Mouse (Mus musculus) embryonic facial prominence, embryonic 13.5 days (tissue): ENCODE data around the gene Inca1. TPM values are rescaled to one million over a fixed set of nuclear protein-coding genes. Genes with fewer than 3 reads are reported as not detected.

ENCODE experiments used
- ATAC-seq: fragments of 200-750 bp; cut with Nextera tagmentation; 2 replicates; pipeline ENCODE4 v1.8.0; 2017; ENCODE audit warnings: low read depth; ENCODE audit not compliant: insufficient number of reproducible peaks, insufficient read depth, low FRiP score, low TSS enrichment
- H3K27ac ChIP-seq: fragments of 300-500 bp; sonication (generic); 2 replicates; pipeline ENCODE4 v1.5.1; 2015; ENCODE audit warnings: moderate library complexity, mild to moderate bottlenecking, inconsistent platforms
- H3K27me3 ChIP-seq: fragments of 300-500 bp; sonication (generic); 2 replicates; pipeline ENCODE4 v1.6.1; 2015; ENCODE audit warnings: mild to moderate bottlenecking, inconsistent platforms
- H3K36me3 ChIP-seq: fragments of 300-500 bp; sonication (generic); 2 replicates; pipeline ENCODE4 v1.6.1; 2015; ENCODE audit warnings: mild to moderate bottlenecking, inconsistent platforms
- H3K4me1 ChIP-seq: fragments of 300-500 bp; sonication (generic); 2 replicates; pipeline ENCODE4 v1.6.1; 2015; ENCODE audit warnings: inconsistent platforms
- H3K4me2 ChIP-seq: fragments of 300-500 bp; sonication (generic); 2 replicates; pipeline ENCODE4 v1.6.1; 2015; ENCODE audit warnings: moderate library complexity, mild to moderate bottlenecking, inconsistent platforms
- H3K4me3 ChIP-seq: fragments of 300-500 bp; sonication (generic); 2 replicates; pipeline ENCODE4 v1.5.1; 2015; ENCODE audit warnings: mild to moderate bottlenecking, inconsistent platforms
- H3K9ac ChIP-seq: fragments of 300-500 bp; sonication (generic); 2 replicates; pipeline ENCODE4 v1.6.1; 2015; ENCODE audit warnings: mild to moderate bottlenecking, inconsistent platforms
- H3K9me3 ChIP-seq: fragments of 300-500 bp; sonication (generic); 2 replicates; pipeline ENCODE4 v1.6.1; 2016; ENCODE audit warnings: inconsistent platforms
- WGBS: fragments of 180-500 bp; shearing (Covaris S2); methylation state at CpG from one replicate; pipeline ENCODE4 v1.1.7; 2015; ENCODE audit warnings: mixed read lengths; 5-methylcytosine and 5-hydroxymethylcytosine counted together
- polyA plus RNA-seq: library from polyadenylated mRNA; unstranded; fragments of >200 nt; fragmentation: Nextera tagmentation; extraction: Ambion mirVana; gene quantifications from 2 replicates; pipeline ENCODE4 v1.2.1, GENCODE M21; 2015

The Inca1 gene
- polyA plus RNA-seq, 1 experiment from 2014 or later = 1.1 TPM

DNA sequence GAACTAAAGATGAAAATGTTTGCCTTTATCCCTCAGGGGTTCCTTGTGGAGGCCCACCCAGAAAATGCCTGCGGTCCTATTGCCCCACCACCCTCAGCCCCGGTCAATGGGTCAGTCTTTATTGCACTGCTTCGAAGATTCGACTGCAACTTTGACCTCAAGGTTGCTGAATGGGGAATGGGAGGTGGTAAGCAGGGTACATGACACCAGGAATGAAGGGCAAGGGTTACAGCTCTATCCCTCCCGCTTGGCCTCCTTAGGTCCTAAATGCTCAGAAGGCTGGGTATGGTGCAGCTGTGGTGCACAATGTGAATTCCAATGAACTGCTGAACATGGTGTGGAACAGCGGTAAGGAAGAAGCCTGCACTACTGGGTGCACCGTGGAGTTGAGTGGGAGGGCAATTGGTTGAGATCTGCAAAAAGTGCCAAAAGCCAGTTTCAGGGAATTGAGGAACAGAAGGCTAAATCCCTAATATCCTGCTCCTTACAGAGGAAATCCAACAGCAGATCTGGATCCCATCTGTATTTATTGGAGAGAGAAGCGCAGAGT lies 50.7 kb downstream of the Inca1 start:
- Histone ChIP-seq H3K9ac (no peak overlapping the region), H3K4me3 (peak overlapping the region; percentile 88), H3K4me2 (peak overlapping the region; percentile 97), H3K4me1 (peaks cover 66% of the 10 kb centered on the region), H3K27me3 (no peaks in the 10 kb centered on the region), H3K9me3 (no peaks in the 10 kb centered on the region), H3K27ac (no peak overlapping the region), H3K36me3 (peaks cover 63% of the 10 kb centered on the region)
- ATAC-seq = no peak
- WGBS = 80% methylated on average over 8 of the region's 8 CpGs

- no peak for ATAC-seq
- H3K27ac ChIP-seq = no peak overlapping the region
- peak overlapping the region; percentile 97 for H3K4me2 ChIP-seq
- peaks cover 66% of the 10 kb centered on the region for H3K4me1 ChIP-seq
- peak overlapping the region; percentile 93 for H3K9ac ChIP-seq
- no peaks in the 10 kb centered on the region for H3K27me3 ChIP-seq
- H3K4me3 ChIP-seq = peak overlapping the region; percentile 88
- peaks cover 69% of the 10 kb centered on the region for H3K36me3 ChIP-seq
- no peaks in the 10 kb centered on the region for H3K9me3 ChIP-seq
- 81% methylated on average over 4 of the region's 4 CpGs for WGBS
These were observed 51.4 kb downstream of the Inca1 start for GRCm38 (mm10) chr11:70648512-70648911.

DNA sequence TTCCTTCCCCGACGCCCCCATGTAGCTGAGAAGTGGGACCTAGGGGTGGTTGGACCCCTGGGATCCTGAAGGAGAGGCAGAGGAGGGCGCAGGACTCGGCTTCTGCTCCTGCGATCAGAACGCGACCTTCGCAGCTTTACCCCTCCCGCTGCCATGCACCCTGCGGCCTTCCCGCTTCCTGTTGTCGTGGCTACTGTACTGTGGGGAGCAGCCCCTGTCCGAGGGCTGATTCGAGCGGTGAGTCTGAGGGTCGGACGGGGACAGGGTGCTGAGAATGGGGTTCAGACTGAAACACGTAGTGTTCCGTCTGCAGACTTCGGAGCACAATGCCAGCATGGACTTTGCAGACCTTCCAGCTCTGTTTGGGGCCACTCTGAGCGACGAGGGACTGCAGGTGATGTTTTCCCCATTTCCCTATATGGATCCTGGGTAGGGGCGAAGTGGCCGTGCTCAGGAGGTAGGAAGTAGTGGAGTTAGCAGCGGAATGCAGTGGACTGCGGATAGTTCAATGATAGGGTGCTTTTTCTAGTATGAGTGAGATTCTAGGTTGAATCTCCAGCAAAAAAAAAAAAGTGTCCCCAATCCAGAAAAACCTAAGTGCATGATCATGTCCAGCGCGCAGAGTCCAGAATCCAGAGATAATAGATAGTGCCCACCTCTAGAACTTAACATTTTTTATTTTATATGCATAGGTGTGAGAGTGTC lies 52.1 kb downstream of the Inca1 start:
- H3K9ac ChIP-seq = peak overlapping the region; percentile 93
- no peaks in the 10 kb centered on the region for H3K27me3 ChIP-seq
- peaks cover 63% of the 10 kb centered on the region for H3K4me1 ChIP-seq
- H3K9me3 ChIP-seq = no peaks in the 10 kb centered on the region
- no peak for ATAC-seq
- H3K4me2 ChIP-seq = peak overlapping the region; percentile 97
- WGBS = 4% methylated on average over 28 of the region's 28 CpGs
- peaks cover 72% of the 10 kb centered on the region for H3K36me3 ChIP-seq
- H3K27ac ChIP-seq = peak overlapping the region; percentile 95
- peak overlapping the region; percentile 88 for H3K4me3 ChIP-seq

- peak within 1 kb of the TSS; percentile 94 for H3K9ac ChIP-seq
- peak; percentile 78 for ATAC-seq
- peak within 1 kb of the TSS; percentile 88 for H3K4me3 ChIP-seq
- H3K4me2 ChIP-seq = peak within 1 kb of the TSS; percentile 97
- under 1% methylated on average over 63 of the region's 63 CpGs for WGBS
- H3K9me3 ChIP-seq = no peaks in the 10 kb centered on the region
- peaks cover 66% of the 10 kb centered on the region for H3K36me3 ChIP-seq
- peak within 1 kb of the TSS; percentile 95 for H3K27ac ChIP-seq
- peaks cover 54% of the 10 kb centered on the region for H3K4me1 ChIP-seq
- no peaks in the 10 kb centered on the region for H3K27me3 ChIP-seq
These were observed 53.0 kb downstream of the Inca1 start, which contains the start of the genes Rnf167 and Slc25a11 for GRCm38 (mm10) chr11:70646691-70647650. Rnf167 (plus strand) TSS chr11:70647235. Slc25a11 (minus strand) TSS chr11:70647479.

DNA sequence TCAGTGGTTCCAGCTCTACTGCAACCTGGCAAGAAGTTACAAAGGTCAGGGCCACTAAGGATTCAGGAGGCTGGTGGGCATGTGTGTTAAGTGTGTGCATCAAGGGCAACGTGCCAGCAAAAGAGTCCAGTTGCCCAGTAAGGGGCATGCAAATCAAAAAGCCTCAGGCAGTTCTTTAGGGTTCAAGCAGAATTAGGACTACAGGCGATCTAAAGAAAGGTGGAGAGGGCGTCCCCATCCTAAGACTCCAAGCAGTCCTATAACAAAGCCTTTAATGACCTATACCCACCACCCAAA lies 53.7 kb downstream of the Inca1 start:
- ATAC-seq = no peak; the same call in 1 of the 2 replicates
- peaks cover 59% of the 10 kb centered on the region for H3K36me3 ChIP-seq
- peak overlapping the region; percentile 92 for H3K4me2 ChIP-seq
- peaks cover 48% of the 10 kb centered on the region for H3K4me1 ChIP-seq
- H3K9me3 ChIP-seq = no peaks in the 10 kb centered on the region
- peak overlapping the region; percentile 88 for H3K4me3 ChIP-seq
- peak overlapping the region; percentile 94 for H3K9ac ChIP-seq
- WGBS = 11% methylated on average over 3 of the region's 3 CpGs
- H3K27ac ChIP-seq = peak overlapping the region; percentile 93
- no peaks in the 10 kb centered on the region for H3K27me3 ChIP-seq

- 91% methylated on average over 12 of the region's 12 CpGs for WGBS
- H3K4me1 ChIP-seq = peaks cover 42% of the 10 kb centered on the region
These were observed 54.3 kb downstream of the Inca1 start for GRCm38 (mm10) chr11:70645461-70646258.

GRCm38 (mm10) chr11:70644564-70645103 lies 55.3 kb downstream of the Inca1 start:
- H3K4me2 ChIP-seq = no peak overlapping the region
- H3K9me3 ChIP-seq = no peaks in the 10 kb centered on the region
- peaks cover 34% of the 10 kb centered on the region for H3K4me1 ChIP-seq
- H3K36me3 ChIP-seq = peaks cover 43% of the 10 kb centered on the region
- H3K4me3 ChIP-seq = no peak overlapping the region
- H3K9ac ChIP-seq = no peak overlapping the region
- H3K27ac ChIP-seq = no peak overlapping the region
- no peak for ATAC-seq
- WGBS = 94% methylated on average over 8 of the region's 8 CpGs
- H3K27me3 ChIP-seq = no peaks in the 10 kb centered on the region

More at GRCm38 (mm10) chr11:70645461-70646258, 54.3 kb downstream of the Inca1 start:
- no peak for ATAC-seq
- Histone ChIP-seq H3K36me3 (peaks cover 53% of the 10 kb centered on the region), H3K27ac (0 out of 2 replicates have a peak overlapping the region, but pooled peaks have one; percentile 93), H3K4me2 (peak overlapping the region; percentile 92), H3K27me3 (no peaks in the 10 kb centered on the region), H3K9ac (peak overlapping the region; percentile 94), H3K4me3 (peak overlapping the region; percentile 88), H3K9me3 (no peaks in the 10 kb centered on the region)

DNA sequence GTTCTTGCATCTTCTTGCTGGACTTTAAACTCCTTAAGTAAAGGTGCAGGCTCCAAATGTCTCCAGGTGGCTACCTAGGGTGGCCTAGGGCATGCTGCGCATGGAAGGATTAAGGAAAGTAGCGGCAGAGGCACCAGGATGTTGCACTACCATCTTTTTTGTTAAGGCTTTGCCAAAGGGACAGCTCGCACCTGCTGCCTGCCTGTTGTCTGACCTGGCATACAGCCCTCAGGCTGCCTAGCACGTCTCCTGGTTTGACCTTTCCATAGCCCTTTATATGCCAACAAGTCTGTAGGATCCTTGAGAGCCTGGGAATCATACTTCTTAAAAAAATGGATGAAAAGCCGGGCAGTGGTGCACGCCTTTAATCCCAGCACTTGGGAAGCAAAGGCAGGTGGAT lies 56.9 kb downstream of the Inca1 start:
- H3K4me3 ChIP-seq = no peak overlapping the region
- WGBS = 92% methylated on average over 6 of the region's 6 CpGs

DNA sequence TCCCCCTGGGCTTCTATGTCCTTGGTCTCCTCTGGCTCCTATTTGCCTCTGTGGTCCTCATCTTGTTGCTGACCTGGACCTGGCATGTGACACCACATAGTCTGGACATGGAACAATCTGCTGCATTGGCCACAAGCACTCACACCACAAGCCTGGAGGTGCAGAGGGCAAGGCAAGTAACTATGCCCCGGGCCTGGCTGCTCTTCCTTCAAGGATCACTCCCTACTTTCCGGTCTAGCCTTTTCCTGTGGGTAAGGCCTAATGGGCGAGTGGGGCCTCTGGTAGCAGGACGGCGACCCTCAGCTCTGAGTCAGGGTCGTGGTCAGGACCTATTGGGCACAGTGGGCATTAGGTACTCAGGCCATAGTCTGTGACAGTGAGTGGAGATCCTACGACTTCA lies 58.7 kb downstream of the Inca1 start:
- WGBS = 85% methylated on average over 7 of the region's 7 CpGs
- H3K4me1 ChIP-seq = peaks cover 14% of the 10 kb centered on the region
- ATAC-seq = no peak
- no peak overlapping the region for H3K27ac ChIP-seq
- no peak overlapping the region for H3K4me2 ChIP-seq
- no peak overlapping the region for H3K4me3 ChIP-seq
- H3K36me3 ChIP-seq = peaks cover 28% of the 10 kb centered on the region
- no peaks in the 10 kb centered on the region for H3K27me3 ChIP-seq
- no peaks in the 10 kb centered on the region for H3K9me3 ChIP-seq
- no peak overlapping the region for H3K9ac ChIP-seq

More for the DNA sequence above, 56.9 kb downstream of the Inca1 start:
- Histone ChIP-seq H3K27me3 (no peaks in the 10 kb centered on the region), H3K27ac (no peak overlapping the region), H3K9ac (no peak overlapping the region), H3K9me3 (no peaks in the 10 kb centered on the region), H3K36me3 (peaks cover 28% of the 10 kb centered on the region), H3K4me2 (no peak overlapping the region), H3K4me1 (peaks cover 18% of the 10 kb centered on the region)
- no peak for ATAC-seq

- H3K36me3 ChIP-seq = peaks cover 20% of the 10 kb centered on the region
- no peak overlapping the region for H3K27ac ChIP-seq
- H3K9ac ChIP-seq = no peak overlapping the region
- no peaks in the 10 kb centered on the region for H3K27me3 ChIP-seq
- no peak overlapping the region for H3K4me3 ChIP-seq
- ATAC-seq = no peak
- H3K4me2 ChIP-seq = no peak overlapping the region
- peaks cover under 1% of the 10 kb centered on the region; the same call in 1 of the 2 replicates for H3K4me1 ChIP-seq
- 84% methylated on average over 8 of the region's 8 CpGs for WGBS
- no peaks in the 10 kb centered on the region for H3K9me3 ChIP-seq
These were observed 60.0 kb downstream of the Inca1 start for GRCm38 (mm10) chr11:70639976-70640375.
